Mouse (Mus musculus) granulocyte monocyte progenitor cell, adult 5-6 weeks (primary cell): ENCODE results near the gene Rpl36. TPM values are rescaled to one million over a fixed set of nuclear protein-coding genes. Genes with fewer than 3 reads are reported as not detected.

Source experiments
- ATAC-seq: replicated peaks from 2 replicates; pipeline ENCODE4 v1.8.0; 2016; ENCODE audit warnings: mild to moderate bottlenecking, moderate TSS enrichment, inconsistent platforms; ENCODE audit not compliant: poor library complexity, severe bottlenecking
- total RNA-seq, 2 experiments: library from RNA; stranded (forward) in 1 of 2; stranded (reverse) in 1 of 2; fragments of 200-712, 200-1000 nt in 1 of 2; fragments of >200 nt in 1 of 2; fragmentation: Nextera tagmentation in 1 of 2; gene quantifications; 2 replicates each; pipeline ENCODE4 v1.2.3; 2014 to 2017

Gene Rpl36
- total RNA-seq (2014; fragmentation: Nextera tagmentation), result 1,578 and 3,268 TPM in 2 replicates
- total RNA-seq (2017), result 2,318 and 2,523 TPM in 2 replicates

DNA sequence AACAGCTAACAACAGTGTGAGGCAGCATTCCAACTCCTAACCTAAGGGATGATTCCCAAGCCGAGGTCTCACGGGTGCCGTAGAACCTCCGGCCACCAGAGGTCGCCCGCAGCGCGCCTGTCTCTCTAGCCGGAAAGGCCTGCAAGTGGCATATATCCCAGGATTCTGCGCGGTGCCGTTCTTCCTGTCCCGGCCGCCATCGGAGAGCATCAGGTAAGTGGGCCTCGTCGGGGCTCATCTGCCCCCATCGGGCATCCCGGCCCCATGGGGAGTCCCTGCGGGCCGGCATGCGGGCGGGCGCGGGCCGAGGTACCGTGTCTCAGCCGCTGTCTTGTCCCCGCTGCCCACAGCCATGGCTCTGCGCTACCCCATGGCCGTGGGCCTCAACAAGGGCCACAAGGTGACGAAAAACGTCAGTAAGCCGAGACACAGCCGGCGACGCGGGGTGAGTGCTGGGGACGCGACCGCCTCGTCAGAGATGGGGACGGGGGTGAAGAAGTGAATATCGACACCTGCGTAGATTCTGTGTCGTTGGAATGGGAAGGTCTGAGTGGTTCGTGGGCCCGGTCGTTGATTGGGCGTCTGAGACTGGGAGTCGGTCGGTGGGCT, at the start of gene Rpl36:
Gene Rpl36, plus strand, starts transcription at position 181 of the 609 bp plus-strand sequence.
- peak; percentile 55 for ATAC-seq

DNA sequence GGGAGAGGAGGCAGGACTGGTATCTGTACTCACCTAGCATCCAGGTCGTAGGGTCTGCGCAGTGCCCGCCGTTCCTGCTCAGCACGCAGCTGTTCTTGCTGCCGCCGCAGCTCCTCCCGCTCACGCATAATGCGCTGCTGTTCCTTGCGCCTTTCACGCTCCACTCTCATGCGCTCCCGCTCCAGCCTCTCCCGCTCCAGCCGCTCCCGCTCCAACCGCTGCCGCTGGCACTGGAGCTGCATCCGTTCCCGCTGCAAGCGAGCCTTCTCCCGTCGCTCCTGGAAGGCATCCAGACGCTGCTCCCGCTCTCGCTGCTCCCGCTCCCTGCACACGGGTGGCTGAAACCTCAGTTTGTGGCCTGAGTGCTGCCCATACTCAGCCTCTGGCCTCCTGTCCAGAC, 46.9 kb upstream of the Rpl36 start:
- ATAC-seq, result no peak

DNA sequence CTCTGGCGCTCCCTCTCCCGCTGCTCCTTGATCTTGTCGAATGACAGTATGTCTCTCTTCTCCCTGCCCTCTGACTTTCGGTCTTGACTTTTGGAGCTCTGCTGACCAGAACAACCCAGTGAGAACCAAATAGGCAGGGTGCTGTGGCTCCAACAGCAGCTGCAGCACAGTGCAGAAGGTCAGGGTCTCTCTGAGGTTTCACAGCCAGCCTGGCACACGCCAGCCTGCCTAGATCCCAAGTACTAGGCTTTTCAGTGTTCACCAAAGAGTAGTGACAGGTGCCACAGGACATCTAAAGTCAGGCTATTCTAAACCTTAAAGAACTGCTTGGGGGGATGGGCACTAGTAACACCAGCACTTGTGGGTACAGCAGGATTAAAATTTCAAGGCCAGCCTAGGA, 46.3 kb upstream of the Rpl36 start:
- ATAC-seq, result no peak

DNA sequence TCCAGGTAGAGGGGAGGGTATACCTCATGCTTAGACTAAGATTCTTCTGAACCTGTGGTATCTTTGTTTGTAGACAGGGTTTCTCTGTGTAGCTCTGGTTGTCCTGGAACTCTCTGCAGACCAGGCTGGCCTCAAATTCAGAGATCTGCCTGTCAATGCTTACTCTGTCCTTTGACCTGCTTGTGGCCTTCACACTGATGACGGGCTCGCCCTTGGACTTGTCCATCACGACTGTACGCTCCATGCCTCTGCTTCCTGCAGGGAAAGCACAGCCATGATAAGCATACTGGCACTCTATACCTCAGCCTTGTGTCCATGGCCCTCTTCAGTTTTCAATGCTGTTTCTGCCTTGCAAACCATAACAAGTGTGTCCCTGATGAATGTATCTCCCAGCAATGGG, 45.8 kb upstream of the Rpl36 start:
- ATAC-seq, result no peak

DNA sequence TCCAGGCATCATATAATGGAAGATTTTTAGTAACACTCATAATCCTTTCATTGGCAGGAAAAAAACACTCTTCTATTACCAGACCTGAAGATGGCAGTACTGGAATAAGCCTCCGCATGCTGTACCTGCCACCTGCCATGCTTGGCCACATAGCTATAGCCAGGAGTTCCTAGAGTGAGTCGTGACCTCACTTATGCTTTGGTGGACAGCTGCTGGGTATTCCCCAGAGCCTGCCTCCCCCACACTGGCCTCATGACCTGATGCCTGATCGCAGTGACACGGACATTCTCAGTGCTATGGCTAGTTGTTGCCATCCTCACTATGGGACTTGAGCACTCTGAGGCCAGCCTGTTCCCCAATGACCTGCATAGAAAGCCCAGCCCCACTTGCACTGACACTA, 42.9 kb upstream of the Rpl36 start:
- no peak for ATAC-seq

DNA sequence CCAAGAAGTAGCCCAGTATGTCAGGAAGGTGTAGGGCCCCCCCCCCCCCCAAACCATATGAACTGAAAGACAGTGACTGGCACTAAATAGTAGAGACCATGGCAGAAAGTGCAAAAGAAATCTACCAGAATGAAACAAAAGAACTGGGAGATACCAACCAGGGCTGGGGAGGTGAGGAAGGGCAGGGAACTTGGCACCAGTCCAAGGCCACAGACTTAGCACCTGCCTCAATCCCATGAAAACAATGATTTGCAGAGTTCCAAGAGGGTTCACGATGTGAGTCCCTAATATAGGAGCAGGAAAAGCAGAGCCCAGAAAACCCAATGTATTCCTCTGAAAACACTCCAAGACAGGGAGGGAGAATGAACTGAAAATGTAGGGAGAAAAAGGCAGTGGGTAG, 41.1 kb upstream of the Rpl36 start:
- ATAC-seq, result no peak

DNA sequence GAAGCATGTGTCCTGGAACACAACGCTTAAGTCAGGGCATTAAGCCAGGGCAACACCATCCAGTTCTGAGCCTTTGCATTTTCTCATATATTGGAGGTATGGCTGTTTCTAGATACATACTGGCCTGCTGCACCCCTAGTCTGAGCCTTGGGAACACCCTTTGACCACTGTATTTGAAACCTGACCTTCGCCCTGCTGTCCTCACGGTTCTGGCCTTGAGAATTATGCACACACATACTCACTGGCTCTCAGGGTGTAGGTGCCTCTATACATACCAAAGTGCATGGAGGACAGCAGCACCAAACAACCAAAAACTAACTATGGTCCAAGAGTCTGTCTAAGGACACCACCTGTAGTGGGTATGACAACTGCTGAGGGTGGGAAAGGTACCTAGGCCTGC, 40.3 kb upstream of the Rpl36 start:
- no peak for ATAC-seq

DNA sequence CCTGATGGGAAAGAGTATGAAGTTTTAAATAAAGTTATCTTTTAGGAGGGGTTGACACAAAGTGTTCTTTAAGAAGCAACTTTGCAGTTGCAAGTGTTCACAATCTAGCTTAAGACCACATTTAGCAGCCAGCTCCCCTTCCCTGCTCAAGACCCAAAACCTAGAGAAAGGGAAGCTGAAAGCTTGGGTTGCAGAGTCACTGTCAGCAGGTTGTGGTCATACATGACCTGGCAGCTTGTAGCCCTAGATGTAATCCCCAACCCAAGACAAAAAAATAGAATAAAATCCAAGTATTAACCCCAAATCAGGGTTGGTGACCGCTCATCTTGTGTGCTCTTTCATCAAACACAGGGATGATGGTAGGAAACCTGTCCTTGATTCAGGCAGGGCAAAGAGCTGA, 30.1 kb upstream of the Rpl36 start:
- ATAC-seq, result no peak

DNA sequence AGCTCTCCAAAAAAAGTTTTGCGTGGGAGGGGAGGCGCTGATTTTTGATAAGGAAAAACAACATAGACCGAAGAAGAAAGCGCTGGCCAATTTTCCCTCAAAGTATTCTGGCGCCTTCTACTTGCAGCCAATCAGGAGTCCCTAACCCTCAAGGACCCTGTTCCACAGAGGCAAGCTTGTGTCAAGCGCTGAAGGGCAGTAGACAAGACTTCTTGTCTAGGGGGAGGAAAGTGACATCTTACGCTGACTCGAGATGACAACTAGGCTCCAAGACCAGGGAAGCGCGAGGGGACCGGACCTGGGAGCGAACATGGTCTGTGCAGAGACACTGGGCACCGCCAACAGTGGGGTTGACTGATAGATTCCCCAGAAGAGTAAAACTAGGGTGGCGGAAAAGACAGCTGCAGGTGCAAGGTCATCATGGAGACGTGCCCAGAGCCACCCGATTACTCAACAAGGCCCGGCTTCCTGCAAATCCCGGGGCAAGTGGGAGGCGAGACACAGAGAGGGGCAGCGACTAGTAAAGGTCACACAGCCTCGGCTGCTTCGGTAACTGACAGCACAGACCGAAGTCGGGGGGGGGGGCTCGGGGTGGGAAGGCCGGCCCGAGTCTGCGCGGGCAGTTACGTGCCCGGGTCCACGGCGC, 29.5 kb upstream of the Rpl36 start:
- ATAC-seq, result peak; percentile 34

DNA sequence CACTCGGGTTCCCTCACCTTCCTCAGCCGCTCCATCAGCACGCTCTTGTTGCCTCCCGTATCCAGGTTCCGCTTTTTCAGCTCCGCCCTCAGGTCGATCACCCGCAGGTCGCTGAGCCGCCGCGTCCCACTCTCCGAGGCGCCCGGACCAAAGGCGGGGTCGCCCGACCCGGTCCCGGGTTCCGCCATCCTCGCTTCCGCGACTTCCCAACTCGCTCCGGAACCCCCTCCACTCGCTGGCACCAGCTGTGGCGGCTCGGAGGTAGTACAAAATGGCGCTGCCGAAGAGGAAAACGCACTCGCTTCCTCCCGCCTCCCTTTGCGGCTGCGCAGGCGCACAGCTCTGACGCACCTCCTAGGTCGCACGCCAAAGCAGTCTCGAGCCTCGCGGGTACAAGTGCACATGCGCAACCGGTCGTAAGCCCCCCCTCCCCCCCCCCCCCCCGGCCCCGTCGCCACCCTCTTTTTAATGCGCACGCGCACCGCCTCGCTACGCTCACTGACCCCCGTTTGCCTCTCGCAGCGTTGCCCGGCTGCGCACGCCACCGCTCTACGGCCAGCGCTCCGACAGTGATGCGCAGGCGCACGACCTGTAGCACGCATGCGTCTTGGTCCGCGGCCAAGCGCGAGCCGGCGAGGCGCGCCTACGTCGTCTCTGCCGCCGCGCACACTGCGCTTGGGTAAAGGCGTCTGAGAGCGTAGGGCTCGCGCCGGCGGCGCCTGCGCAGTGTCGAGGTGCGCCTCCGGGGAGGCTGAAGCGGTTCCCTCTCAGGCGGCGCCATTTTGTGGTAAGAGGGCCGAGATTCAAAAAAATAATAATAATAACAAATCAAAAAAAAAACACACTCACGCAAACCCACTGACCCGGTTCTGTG, 28.7 kb upstream of the Rpl36 start, which contains the start of the genes Safb2 and Safb:
Gene Safb2, minus strand, starts transcription at position 329 of the 874 bp plus-strand sequence.
Gene Safb, plus strand, starts transcription at position 569 of the 874 bp plus-strand sequence.
- ATAC-seq, result peak; percentile 71

DNA sequence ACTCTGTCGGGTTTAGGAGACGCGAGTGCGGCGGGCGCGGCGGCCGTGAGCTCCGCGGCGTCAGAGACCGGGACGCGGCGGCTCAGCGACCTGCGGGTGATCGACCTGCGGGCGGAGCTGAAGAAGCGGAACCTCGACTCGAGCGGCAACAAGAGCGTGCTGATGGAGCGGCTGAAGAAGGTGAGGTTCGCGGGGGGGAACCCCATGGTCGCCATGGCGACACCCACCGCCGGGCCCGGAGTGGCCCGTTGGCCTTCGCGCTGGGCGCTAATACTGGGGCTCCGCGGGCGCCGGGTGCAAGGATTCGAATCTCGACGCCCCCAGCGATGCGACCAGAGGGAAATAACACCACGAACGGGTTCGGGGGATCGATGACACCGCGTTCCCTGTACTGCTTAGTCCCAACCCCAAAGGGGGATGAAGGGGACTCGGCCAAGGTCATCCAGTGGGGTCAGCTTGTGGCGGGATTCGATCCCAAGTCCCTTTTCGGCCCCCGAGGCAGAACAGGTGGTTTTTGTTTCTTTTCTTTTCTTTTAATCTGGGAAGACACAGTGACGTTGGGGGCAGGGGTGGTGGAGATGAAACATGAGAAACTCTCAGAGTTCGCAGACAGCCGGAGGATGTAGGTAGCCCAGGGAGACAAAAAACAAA, 27.9 kb upstream of the Rpl36 start:
- peak; percentile 33 for ATAC-seq

DNA sequence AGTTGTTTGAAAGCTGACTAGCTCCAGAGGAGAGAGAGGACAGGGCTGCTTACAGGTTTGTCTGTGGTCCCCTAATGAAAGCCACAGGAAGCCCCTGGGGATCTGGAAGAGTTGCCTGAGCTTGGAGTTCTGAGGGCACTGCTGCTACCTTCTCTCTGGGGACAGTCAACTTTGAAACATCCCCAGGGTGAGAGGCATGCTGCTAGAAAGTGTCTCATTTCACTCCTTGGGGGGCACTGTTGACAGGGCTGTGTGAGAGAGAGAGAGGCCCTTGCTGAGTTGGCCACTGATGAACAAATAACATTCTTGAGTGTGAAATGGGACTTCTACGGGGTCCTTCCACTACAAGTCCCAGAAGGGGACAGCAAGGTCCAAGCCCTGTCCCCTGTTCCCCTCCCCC, 25.4 kb upstream of the Rpl36 start:
- ATAC-seq, result no peak

DNA sequence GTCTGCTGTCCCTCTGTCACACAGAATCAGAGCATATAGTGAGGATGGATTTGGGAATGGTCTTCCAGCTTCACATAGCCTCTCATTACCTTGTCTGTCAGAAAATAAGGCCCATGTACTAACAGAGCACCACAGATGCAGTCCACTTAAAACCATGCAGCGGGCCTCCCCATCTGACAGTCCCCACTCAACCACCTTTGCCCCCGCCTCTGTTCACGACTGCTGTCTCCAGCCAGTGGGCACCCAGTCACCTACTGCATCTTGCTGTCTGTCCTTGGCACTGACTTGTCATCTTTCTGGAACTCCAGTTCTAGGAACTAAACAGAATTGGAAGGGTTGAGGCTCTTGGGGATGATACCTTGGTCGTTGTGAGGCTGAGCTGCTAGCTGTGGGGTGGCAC, 24.3 kb upstream of the Rpl36 start:
- ATAC-seq, result no peak

DNA sequence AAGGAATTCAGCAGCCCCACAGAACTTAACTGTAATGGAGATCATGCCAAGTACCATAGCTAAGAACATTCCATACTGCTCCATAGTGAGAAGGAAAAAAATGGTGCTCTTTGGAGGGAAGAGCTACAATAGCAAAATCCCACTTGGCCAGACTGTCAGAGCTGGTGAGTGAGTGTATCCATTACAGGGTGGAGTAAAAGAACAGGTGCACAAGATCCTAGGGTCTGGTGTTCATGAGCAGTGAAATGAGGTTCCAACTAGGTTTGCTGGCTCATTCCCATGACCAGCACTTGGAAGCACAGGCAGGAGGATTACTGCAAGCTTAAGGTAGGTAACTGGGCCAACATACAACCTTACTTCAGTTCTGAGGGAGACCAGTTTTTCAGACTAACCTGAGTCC, 20.7 kb upstream of the Rpl36 start:
- no peak for ATAC-seq

DNA sequence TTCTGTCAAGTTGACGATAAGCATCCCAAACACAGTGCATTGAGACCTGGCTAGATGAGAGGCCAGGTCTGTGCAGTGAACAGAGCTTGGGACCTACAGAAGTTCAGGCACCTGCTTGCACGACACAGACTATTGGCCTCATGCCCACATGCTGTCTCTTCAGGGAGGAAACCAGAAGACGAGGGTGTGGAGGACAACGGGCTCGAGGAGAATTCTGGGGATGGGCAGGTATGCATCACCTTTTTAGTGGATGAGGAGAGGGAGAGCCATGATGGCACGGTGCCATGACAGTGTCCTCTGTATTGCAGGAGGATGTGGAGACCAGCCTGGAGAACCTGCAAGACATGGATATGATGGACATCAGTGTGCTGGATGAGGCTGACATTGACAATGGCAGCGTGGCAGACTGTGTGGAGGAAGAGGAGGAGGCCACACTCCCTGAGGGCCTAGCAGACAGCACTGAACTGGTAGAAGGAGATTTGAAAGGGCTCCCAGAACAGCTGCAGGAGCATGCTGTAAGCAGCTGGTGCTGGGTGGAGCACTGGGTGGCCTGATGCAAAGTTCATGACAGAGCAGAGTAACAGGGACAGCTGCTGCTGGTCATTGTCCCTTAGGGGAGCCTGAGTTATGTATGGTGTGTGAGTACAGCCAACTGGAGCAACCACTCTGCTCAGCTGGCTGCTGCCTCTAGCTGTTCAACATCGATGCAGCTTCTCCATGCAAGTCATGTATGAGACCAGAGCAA, 19.5 kb upstream of the Rpl36 start:
- no peak for ATAC-seq

DNA sequence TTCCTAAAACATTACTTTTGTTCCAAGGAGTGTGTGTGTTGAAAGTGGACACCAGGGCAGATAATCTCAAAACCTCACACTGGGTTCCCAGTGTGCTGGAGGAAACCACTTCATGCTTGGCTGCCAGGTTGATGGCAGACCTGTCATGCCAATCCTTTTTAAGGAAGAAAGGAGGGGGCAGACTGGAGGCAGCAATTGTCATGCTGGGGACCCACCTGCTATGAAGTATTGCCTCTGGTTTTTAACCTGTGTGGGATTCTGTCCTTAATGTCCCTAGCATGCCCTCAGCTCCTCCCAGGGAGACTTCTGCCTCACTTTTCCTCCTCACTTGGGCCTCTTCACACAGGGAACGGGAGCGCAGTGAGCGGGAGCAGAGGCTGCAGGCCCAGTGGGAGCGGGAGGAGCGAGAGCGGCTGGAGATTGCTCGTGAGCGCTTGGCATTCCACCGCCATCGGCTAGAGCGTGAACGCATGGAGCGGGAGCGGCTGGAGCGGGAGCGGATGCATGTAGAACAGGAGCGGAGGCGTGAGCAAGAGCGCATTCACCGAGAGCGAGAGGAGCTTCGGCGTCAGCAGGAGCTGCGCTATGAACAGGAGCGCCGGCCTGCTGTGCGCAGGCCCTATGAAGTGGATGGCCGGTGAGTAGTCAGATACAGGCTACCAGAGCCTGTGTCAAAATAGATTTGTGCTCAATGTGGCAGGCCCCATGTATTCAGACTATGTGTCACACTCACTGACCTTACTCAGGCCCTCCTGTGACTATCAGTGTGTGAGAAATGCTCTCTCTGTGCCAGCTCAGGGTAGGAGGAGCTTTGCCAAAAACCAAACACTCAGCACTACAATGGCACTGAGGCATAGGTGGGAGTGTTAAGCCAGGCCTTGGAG, 9.8 kb upstream of the Rpl36 start:
- no peak for ATAC-seq

DNA sequence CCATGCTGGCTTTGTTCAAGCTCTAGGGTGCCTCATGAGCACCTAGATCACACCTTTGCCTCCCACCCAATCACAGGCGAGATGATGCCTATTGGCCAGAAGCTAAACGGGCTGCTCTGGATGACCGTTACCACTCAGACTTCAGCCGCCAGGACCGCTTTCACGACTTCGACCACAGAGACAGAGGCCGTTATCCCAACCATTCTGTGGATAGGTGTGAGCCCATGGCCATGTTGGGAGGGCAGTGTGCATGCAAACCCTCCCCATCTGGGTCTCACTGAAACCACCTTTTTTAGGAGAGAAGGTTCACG, 9.2 kb upstream of the Rpl36 start:
- ATAC-seq, result no peak

DNA sequence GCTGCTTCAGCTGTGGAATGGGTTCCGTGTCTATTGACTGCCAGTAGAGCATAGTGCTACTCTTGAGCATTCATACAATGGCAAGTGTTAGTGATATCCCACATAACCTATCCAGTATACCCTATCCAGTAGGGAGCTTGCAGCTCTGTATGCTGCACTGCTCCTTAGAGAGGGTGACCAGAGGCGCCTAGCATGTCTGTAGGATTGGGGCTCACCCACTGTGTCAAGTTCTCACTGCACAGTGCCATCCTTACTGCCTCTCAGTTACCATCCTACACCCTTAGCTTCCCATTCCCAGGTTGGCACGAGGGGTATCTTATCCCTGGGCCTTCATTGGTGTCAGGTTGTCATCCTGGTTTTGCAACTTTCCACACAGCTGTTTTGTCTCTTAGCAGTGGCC, 8.8 kb upstream of the Rpl36 start:
- no peak for ATAC-seq

DNA sequence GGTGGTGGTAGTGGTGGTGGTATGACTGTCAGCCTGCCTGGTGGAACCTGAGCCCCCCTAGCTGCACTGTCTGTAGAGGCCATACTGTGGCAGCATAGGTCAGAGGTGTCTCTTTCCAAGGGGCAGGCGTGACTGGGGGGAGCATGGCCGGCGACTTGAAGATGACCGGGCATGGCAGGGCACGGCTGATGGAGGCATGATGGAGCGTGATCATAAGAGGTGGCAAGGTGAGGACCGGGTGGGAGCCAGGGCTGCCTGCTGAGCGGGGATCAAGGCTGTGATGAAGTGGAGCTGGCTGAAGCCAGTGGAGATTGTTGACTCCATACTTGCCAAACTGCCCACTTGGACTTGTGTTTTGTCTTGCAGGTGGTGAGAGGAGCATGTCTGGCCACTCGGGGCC, 7.8 kb upstream of the Rpl36 start:
- ATAC-seq, result no peak
